Mouse (Mus musculus): ENCODE measurements around the gene Olfr804. TPM values are rescaled to one million over a fixed set of nuclear protein-coding genes. Genes with fewer than 3 reads are reported as not detected.

Gene Olfr804
- total RNA-seq (2021) = not detected

GRCm38 (mm10) chr10:129702910-129703309 lies at the start of gene Olfr804:
TSS of gene Olfr804 (plus strand) at chr10:129703210.
- no peak for DNase-seq
- intact Hi-C loops (cut with DNase I) = no loop called here

- intact Hi-C loops (cut with DNase I) = no loop called here
- no peak for DNase-seq
These were observed 45.6 kb upstream of the Olfr804 start, which contains the start of gene Olfr800 for GRCm38 (mm10) chr10:129657394-129657793. TSS of gene Olfr800 (plus strand) at chr10:129657694.

GRCm38 (mm10) chr10:129673765-129674164 lies 29.2 kb upstream of the Olfr804 start, which contains the start of gene Olfr801:
TSS of gene Olfr801 (minus strand) at chr10:129673865.
- intact Hi-C loops (cut with DNase I) = no loop called here
- no peak for DNase-seq

- no peak for DNase-seq
- intact Hi-C loops (cut with DNase I) = no loop called here
These were observed 14.9 kb upstream of the Olfr804 start, which contains the start of gene Olfr802 for GRCm38 (mm10) chr10:129688069-129688468. TSS of gene Olfr802 (minus strand) at chr10:129688169.

- DNase-seq = no peak
- intact Hi-C loops (cut with DNase I) = no loop called here
These were observed 8.8 kb upstream of the Olfr804 start, which contains the start of gene Olfr803 for GRCm38 (mm10) chr10:129694186-129694585. TSS of gene Olfr803 (minus strand) at chr10:129694286.

GRCm38 (mm10) chr10:129729275-129729674 lies 26.3 kb downstream of the Olfr804 start, which contains the start of gene Olfr805:
TSS of gene Olfr805 (minus strand) at chr10:129729375.
- intact Hi-C loops (cut with DNase I) = no loop called here
- DNase-seq = no peak

GRCm38 (mm10) chr10:129741821-129742220 lies 38.8 kb downstream of the Olfr804 start, which contains the start of gene Olfr806:
TSS of gene Olfr806 (minus strand) at chr10:129741921.
- intact Hi-C loops (cut with DNase I) = no loop called here
- no peak for DNase-seq

GRCm38 (mm10) chr10:129757693-129758092 lies 54.7 kb downstream of the Olfr804 start, which contains the start of gene Olfr807:
TSS of gene Olfr807 (minus strand) at chr10:129757793.
- no peak for DNase-seq
- intact Hi-C loops (cut with DNase I) = no loop called here

Small RNA genes within 50 kb of the gene (microRNA-seq; reads per million reads assigned to microRNA genes)
- gene Gm24485 (ENCODE audit: borderline number of aligned reads in 2 of 2) = 0 reads per million in 2 experiments

Other genes with a start within 250 kb of the Olfr804 start
- not detected for gene Olfr787, start 241.3 kb upstream of the Olfr804 start, total RNA-seq (2021)
- gene Olfr788, start 232.2 kb upstream of the Olfr804 start, total RNA-seq (2021) = not detected
- not detected for gene Olfr789, start 218.5 kb upstream of the Olfr804 start, total RNA-seq (2021)
- not detected for gene Olfr790, start 204.7 kb upstream of the Olfr804 start, total RNA-seq (2021)
- gene Olfr791, start 181.4 kb upstream of the Olfr804 start, total RNA-seq (2021) = not detected
- gene Olfr792, start 164.0 kb upstream of the Olfr804 start, total RNA-seq (2021) = not detected
- gene Olfr794, start 135.6 kb upstream of the Olfr804 start, total RNA-seq (2021) = not detected
- not detected for gene Olfr796, start 90.6 kb upstream of the Olfr804 start, total RNA-seq (2021)
- gene Olfr798, start 75.3 kb upstream of the Olfr804 start, total RNA-seq (2021) = not detected
- gene Olfr799, start 65.7 kb upstream of the Olfr804 start, total RNA-seq (2021) = not detected
- gene Olfr800, start 45.5 kb upstream of the Olfr804 start, total RNA-seq (2021) = not detected
- not detected for gene Olfr801, start 29.3 kb upstream of the Olfr804 start, total RNA-seq (2021)
- gene Olfr802, start 15.0 kb upstream of the Olfr804 start, total RNA-seq (2021) = not detected
- not detected for gene Olfr803, start 8.9 kb upstream of the Olfr804 start, total RNA-seq (2021)
- gene Olfr805, start 26.2 kb downstream of the Olfr804 start, total RNA-seq (2021) = not detected
- not detected for gene Olfr806, start 38.7 kb downstream of the Olfr804 start, total RNA-seq (2021)
- not detected for gene Olfr807, start 54.6 kb downstream of the Olfr804 start, total RNA-seq (2021)
- gene Olfr808, start 62.3 kb downstream of the Olfr804 start, total RNA-seq (2021) = not detected
- gene Olfr809, start 71.4 kb downstream of the Olfr804 start, total RNA-seq (2021) = not detected
- gene Olfr810, start 91.7 kb downstream of the Olfr804 start, total RNA-seq (2021) = not detected
- not detected for gene Olfr811, start 101.2 kb downstream of the Olfr804 start, total RNA-seq (2021)
- gene Olfr812, start 142.9 kb downstream of the Olfr804 start, total RNA-seq (2021) = not detected
- not detected for gene Olfr813, start 152.2 kb downstream of the Olfr804 start, total RNA-seq (2021)
- not detected for gene Olfr814, start 176.6 kb downstream of the Olfr804 start, total RNA-seq (2021)
- not detected for gene Olfr815, start 202.7 kb downstream of the Olfr804 start, total RNA-seq (2021)
- not detected for gene Olfr816, start 212.4 kb downstream of the Olfr804 start, total RNA-seq (2021)
- gene Olfr818, start 245.9 kb downstream of the Olfr804 start, total RNA-seq (2021) = not detected

All from heart, postnatal 36 days (tissue).